Mouse (Mus musculus) bone marrow, adult 2 months (tissue): ENCODE measurements at regions not wholly inside any gene's neighbourhood (a gene's known extent, or its start where the extent isn't known, plus 50 kb on each side); places are given as distances from the start of the nearest gene placed in this dataset.

Experiments used
- CTCF ChIP-seq: fragments of 200-500 bp; IDR thresholded peaks from 2 replicates; pipeline ENCODE4 v1.5.1; 2011; ENCODE audit warnings: low read length, control low read depth; ENCODE audit not compliant: control insufficient read depth, insufficient read depth
- POLR2A ChIP-seq: fragments of 200-500 bp; IDR thresholded peaks from 2 replicates; pipeline ENCODE4 v1.6.1; 2011; ENCODE audit warnings: low read depth, mild to moderate bottlenecking, control low read depth, low read length, borderline replicate concordance; ENCODE audit not compliant: control insufficient read depth

DNA sequence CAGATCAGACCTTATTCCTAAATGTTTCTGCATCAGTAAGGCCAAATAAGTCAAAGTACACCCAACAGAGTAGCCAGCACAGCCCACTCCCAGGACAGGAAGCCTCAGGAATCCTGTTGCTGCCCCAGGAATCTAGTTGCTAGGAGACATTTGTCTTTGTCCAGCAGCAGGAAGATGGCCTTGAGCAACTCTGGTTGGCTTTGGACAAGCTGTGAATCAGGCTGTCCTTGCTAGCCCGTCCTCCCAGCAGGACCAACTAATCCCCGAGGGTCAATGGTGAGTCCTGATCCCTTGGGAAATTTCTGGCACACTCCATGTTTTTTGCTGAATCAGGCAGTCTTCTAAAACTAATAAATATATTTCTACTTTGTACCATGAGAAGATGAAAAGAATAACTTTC, 317.1 kb downstream of the Mtx2 start:
- no peak for TF ChIP-seq POLR2A
- no peak for TF ChIP-seq CTCF
